8 mouse cellular contexts compared by ENCODE assay signal in genomic region chr10:84450654-84451053, GRCm38 (mm10). TPM values are rescaled to one million over a fixed set of nuclear protein-coding genes. Genes with fewer than 3 reads are reported as not detected.
DNase-seq lines count a peak whose midpoint lies in the region; ATAC-seq and TF ChIP-seq lines count a peak whose summit lies in the region.

No protein-coding gene starts in this region.

- WGBS in embryonic facial prominence, embryonic 10.5 days: 3% methylated on average over 10 of the region's 10 CpGs
- 3% methylated on average over 10 of the region's 10 CpGs for WGBS in heart, embryonic 16.5 days
- 2% methylated on average over 10 of the region's 10 CpGs for WGBS in olfactory bulb, adult 2 months

- H3K27ac ChIP-seq in embryonic facial prominence, embryonic 10.5 days (replicated peaks): 0 out of 2 replicates have a peak overlapping the region, but pooled peaks have one; percentile 14
- H3K27ac ChIP-seq in heart, embryonic 16.5 days (ENCODE audit: low read length): no peak overlapping the region
- no peak overlapping the region for H3K27ac ChIP-seq in olfactory bulb, adult 2 months (ENCODE audit: insufficient read depth, low read depth, low read length)

- no peak overlapping the region for H3K4me2 ChIP-seq in heart, embryonic 16.5 days (ENCODE audit: low read depth, low read length)

- H3K4me1 ChIP-seq in embryonic facial prominence, embryonic 10.5 days: peaks cover 42% of the 10 kb centered on the region
- H3K4me1 ChIP-seq in heart, embryonic 16.5 days (ENCODE audit: control insufficient read depth, insufficient read depth, low read length): peaks cover 6% of the 10 kb centered on the region; the same call in 1 of the 2 replicates
- H3K4me1 ChIP-seq in olfactory bulb, adult 2 months (ENCODE audit: control insufficient read depth, insufficient read depth, low read length): peaks cover 7% of the 10 kb centered on the region

- peak; percentile 74 for DNase-seq in 416B (ENCODE audit: low read depth)
- peak; percentile 91 for DNase-seq in adrenal gland, postnatal 14 days
- peak; percentile 86 for DNase-seq in embryonic facial prominence, embryonic 10.5 days (ENCODE audit: low spot score)
- DNase-seq in kidney, postnatal 10 days: peak; percentile 93
- peak; percentile 75 to 77 for DNase-seq in lung, adult 18-20 months
- DNase-seq in testis, postnatal 14 days (ENCODE audit: low spot score): peak; percentile 57

- TF ChIP-seq POLR2A in olfactory bulb, adult 2 months (IDR thresholded peaks at IDR 0.05; ENCODE audit: insufficient read depth, low read depth, low read length): no peak

- no peaks in the 10 kb centered on the region for H3K36me3 ChIP-seq in embryonic facial prominence, embryonic 10.5 days (replicated peaks)
- H3K36me3 ChIP-seq in heart, embryonic 16.5 days (ENCODE audit: control insufficient read depth, insufficient read depth): no peaks in the 10 kb centered on the region

- H3K4me3 ChIP-seq in embryonic facial prominence, embryonic 10.5 days: no peak overlapping the region
- H3K4me3 ChIP-seq in heart, embryonic 16.5 days (ENCODE audit: low read length): no peak overlapping the region
- H3K4me3 ChIP-seq in olfactory bulb, adult 2 months (ENCODE audit: insufficient read depth, low read depth, low read length): no peak overlapping the region

- no peaks in the 10 kb centered on the region for H3K27me3 ChIP-seq in embryonic facial prominence, embryonic 10.5 days (replicated peaks; ENCODE audit: low read depth, poor library complexity, severe bottlenecking)
- no peaks in the 10 kb centered on the region for H3K27me3 ChIP-seq in heart, embryonic 16.5 days (ENCODE audit: control insufficient read depth, insufficient read depth, low read length)

- H3K9ac ChIP-seq in heart, embryonic 16.5 days (ENCODE audit: low read length): no peak overlapping the region

- TF ChIP-seq CTCF in olfactory bulb, adult 2 months (IDR thresholded peaks at IDR 0.05; ENCODE audit: insufficient read depth, low read depth, low read length): peak; percentile 28; the same call in 1 of the 2 replicates

- no peaks in the 10 kb centered on the region for H3K9me3 ChIP-seq in embryonic facial prominence, embryonic 10.5 days
- no peaks in the 10 kb centered on the region for H3K9me3 ChIP-seq in heart, embryonic 16.5 days (replicated peaks; ENCODE audit: control insufficient read depth, low read length)

- peak; percentile 52; the same call in 1 of the 2 replicates for ATAC-seq in heart, embryonic 16.5 days (replicated peaks; ENCODE audit: extremely low read depth, insufficient read depth, low FRiP score)

RNA-seq across cellular contexts. Expression of gene Nuak1, which starts 10.3 kb away (rescaled TPM):
- total RNA-seq in adrenal gland, postnatal 14 days (2021): 7.0 and 9.5 TPM in 2 replicates
- polyA plus RNA-seq in embryonic facial prominence, embryonic 10.5 days (2016; fragmentation: Nextera tagmentation; extraction: Ambion mirVana): 2.4 and 2.7 TPM in 2 replicates
- 3.0 and 3.2 TPM in 2 replicates for polyA plus RNA-seq in heart, embryonic 16.5 days (2015; fragmentation: Nextera tagmentation; extraction: Ambion mirVana)
- polyA plus RNA-seq in olfactory bulb, adult 2 months (2012; ENCODE audit: insufficient read depth, insufficient read length, low replicate concordance, missing spikeins): not detected in 2 replicates
